Mouse (Mus musculus): Measurements from ENCODE around the gene Rbm44.

The Rbm44 gene

GRCm38 (mm10) chr1:91179086-91179485, 34.2 kb downstream of the Rbm44 start:
- peak; percentile 47 for DNase-seq (ENCODE audit: extremely low spot score, low spot score)

GRCm38 (mm10) chr1:91179533-91180173, 34.8 kb downstream of the Rbm44 start, which contains the start of gene Ramp1:
Ramp1 (plus strand) TSS chr1:91179822.
- DNase-seq (ENCODE audit: extremely low spot score, low spot score), result peak; percentile 35

GRCm38 (mm10) chr1:91180174-91180565, 35.3 kb downstream of the Rbm44 start:
- no peak for DNase-seq (ENCODE audit: extremely low spot score, low spot score)

- no peak for DNase-seq (ENCODE audit: extremely low spot score, low spot score)
Measured at GRCm38 (mm10) chr1:91180723-91181122, 35.8 kb downstream of the Rbm44 start.

DNA sequence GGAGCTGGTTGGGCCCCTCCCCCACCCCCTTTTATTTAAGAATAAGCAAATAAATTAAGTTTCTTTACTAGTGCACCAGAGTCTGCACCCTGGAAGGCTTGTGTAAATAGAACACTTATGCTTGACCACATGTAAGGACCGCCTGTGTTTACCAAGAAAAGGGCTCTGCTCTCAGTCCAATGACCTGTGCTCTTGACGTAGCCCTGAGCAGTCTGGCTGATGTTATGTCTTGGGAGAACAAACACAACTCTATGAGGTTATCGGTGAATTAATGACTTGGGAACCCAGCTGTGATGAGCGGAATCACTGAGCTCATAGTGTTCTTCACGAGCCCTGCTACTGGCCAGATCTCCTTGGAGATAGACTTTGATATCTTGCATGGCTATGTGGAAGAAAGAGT, 36.4 kb downstream of the Rbm44 start:
- no peak for DNase-seq (ENCODE audit: extremely low spot score, low spot score)

DNA sequence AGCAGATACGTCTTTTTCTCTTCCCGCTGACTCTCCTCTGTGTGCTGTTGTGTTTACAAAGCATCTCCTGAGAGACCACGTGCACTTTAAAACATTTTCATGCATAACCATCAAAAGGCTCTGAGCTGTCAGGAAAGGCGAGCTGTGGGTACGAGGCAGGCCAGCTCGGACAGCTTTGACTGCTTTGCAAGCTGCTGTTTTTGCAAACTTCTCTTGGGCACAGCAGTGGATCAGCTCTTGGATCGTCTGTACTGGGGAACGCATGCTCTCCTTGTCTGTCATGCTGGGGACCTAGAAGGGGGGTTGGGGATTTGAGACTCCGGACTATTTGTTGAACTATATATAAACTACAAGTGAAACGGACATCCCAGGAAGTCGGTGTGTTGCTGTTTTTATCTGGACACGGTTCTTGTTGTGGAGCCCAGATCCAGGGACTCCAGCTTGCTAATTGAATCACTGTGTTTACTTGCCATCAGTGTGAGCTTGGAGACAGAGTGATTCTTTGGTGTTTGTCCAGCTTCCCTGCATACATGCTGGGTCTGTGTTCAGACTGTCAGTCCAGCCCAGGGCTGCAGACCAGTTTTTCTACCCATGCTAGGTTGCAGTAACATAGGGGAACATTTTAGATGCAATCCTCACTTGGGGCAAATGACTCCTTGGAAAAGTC, 37.0 kb downstream of the Rbm44 start:
- no peak for DNase-seq (ENCODE audit: extremely low spot score, low spot score)

DNA sequence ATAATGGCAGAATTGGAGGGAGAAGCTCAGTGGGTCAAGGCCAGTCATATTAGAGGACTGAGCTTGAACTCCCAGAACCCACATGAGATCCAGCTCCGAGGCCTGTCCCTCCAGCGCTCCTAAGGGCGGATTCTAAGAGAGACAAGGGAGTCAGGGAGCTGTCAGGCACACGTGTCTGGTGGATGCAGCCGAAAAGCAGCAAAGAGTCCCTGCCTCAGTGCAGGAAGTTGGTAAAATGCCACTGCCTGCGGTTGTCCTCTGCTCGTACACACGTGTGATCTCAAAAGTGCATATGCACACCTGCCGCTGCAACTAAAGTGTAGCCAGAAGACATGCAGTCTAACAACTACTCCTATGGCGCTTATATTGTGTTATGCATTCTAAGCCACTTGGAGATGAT, 38.4 kb downstream of the Rbm44 start:
- no peak for DNase-seq (ENCODE audit: extremely low spot score, low spot score)

DNA sequence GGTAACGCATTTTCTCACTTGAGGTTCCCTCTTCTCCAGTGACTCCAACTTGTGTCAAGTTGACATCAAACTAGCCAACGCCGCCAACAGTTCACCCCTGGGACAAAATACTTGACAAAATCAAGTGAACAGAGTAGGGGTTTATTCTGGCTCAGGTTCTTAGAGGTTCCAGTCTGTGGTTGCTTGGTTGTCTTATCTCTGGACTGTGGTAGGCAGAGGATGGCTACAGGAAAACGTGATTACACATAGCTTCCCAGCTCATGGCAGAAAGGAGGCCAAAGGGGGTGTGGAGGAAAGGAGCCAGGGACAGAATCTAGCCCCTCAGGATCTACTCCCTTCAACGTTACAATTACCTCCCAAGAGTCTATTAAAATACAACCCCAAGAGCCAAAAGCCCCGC, 41.8 kb downstream of the Rbm44 start:
- no peak for DNase-seq (ENCODE audit: extremely low spot score, low spot score)

DNA sequence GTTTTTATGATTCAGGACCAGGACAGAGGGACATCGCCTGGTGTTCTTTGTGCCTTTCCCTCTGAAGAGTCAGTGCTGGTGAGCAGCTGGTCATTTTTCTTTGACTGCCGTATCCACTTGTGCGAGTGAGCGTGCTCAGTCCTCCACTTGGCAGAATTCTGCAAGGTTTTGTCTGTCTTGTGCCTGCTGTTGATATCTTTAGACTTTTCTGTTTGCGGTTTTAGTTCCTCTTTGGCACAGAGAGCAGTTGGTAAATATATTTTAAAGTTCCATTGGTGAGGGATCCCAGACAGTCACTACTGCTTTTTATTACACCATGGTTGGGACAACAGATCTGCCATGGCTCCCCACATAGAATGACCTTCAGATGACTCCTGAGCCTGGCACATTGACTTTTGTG, 42.4 kb downstream of the Rbm44 start:
- no peak for DNase-seq (ENCODE audit: extremely low spot score, low spot score)

DNA sequence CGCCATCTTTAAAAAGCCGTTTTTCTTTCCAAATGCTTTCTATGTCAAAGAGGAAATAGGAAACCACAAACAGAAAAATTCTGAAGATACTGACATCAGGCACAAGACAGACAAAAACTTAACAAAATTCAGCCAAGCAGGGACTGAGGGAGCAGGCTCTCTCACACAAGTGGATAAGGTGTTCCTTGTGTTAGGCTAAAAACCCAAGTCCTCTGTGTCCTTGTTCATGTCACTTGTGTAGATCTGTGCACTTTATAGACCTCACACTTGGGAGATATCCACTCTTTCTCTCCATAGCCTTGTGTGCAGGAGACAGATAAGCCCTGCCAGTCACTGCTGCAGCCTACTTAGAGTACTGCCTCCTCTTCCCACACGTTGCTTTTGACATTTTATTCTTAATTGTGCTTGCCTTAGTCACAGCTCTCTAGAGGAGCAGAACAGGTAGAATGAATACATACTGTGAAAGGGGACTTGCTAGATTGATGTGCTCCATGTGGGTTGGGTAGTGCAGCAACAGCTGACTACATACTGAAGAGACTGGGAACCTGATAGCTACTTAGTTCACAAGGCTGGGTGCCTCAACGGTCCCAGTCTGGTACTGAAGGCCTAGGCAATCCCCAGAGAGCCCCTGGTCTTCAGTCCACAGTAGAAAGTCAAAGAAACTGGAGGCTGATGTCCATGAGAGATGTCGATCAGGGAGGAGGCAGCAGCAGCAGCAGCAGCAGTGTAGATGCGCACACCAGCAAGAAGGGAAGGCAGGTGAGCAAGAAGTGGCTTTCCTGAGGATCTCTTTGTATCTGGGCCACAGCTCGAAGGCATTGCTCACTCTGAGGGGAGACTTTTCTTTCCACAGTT, 43.1 kb downstream of the Rbm44 start:
- DNase-seq (ENCODE audit: extremely low spot score, low spot score), result no peak

GRCm38 (mm10) chr1:91188851-91189460, 44.1 kb downstream of the Rbm44 start:
- DNase-seq (ENCODE audit: extremely low spot score, low spot score), result no peak

- DNase-seq (ENCODE audit: extremely low spot score, low spot score), result no peak
Measured at GRCm38 (mm10) chr1:91192184-91192583, 47.3 kb downstream of the Rbm44 start.

GRCm38 (mm10) chr1:91193242-91193641, 48.4 kb downstream of the Rbm44 start:
- DNase-seq (ENCODE audit: extremely low spot score, low spot score), result no peak

DNA sequence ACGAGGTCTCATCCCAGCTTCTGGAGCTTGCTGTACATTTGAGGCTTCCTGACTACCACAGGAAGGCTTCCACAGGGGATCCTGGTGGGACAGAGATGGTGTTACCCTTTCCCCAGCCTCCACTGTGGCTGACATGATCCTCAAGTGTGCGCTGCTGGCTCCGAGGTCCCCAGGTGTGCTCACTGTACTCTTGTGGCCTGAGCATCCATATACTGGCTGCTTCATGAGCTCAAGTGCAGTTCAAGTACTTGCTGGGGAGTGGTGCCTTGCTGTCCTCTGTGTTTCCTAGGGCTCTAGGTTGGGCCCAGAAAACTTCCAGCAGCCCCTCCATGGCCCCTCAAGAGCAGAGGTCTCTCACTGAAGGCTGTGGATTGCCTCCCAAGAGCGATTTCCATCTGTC, 48.8 kb downstream of the Rbm44 start:
- no peak for DNase-seq (ENCODE audit: extremely low spot score, low spot score)

DNA sequence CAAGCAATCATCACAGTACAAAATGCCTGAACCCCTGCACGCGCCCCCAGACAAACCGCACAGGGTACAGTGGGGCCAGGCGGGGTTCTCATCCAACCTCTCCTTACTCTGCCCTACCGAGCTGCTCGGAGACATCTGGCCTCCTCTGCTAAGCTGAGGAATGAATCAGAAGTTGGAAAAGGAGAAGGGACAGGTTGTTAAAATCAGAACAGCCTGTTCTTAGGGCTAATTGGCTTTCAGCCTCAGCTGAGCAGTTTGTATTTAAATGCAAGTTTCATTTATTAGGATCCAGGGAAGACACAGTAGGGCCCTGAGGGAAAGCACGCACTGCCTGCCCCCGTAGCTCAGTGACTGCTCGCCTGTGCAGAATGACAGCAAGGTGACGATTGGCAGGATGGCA, 54.9 kb downstream of the Rbm44 start:
- no peak for DNase-seq (ENCODE audit: extremely low spot score, low spot score)

DNA sequence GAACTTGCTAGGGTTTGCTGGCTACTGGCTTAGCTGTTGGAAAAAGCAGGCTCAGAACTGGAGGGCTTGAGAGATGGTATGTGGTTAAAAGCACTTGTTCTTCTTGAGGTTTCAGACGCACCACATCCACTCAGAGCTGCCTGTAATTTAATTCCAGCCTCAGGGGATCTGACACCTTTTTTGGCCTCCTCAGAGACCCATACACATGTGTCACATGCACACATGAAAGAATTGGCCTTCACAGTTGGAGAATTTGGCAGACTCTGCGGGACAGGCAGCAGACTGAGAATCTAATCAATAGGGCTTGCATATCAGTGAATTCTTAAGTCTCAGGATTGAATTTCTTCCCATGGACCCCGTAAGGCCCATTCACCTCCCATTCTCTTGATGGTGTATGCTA, 56.2 kb downstream of the Rbm44 start:
- no peak for DNase-seq (ENCODE audit: extremely low spot score, low spot score)

DNA sequence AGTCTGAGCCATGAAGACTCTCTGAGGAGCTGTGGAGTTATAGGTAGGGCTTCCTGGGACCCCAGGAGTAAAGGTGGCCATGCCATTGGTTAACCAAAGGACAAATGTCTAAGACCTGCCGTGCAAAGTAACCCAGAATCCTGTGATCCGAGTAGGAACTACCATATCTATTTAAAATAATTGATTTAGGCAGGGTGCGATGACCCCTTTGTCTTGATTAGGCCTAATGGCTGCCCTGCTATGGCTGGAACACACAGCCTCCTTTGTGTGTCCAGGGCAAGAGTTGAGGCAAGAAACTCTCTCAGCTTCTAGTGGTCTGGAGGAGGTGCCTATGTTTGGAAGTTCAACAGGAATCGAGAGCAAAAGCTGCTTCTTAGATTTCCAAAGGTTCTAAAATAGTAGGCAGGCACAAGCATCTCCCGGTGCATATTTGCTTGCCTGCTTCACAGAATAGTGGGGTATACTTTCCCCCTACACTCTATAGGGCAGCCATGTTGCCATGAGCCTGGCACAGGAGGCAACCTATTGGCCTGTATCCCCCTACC, 59.4 kb downstream of the Rbm44 start:
- no peak for DNase-seq (ENCODE audit: extremely low spot score, low spot score)

GRCm38 (mm10) chr1:91205651-91206050, 60.8 kb downstream of the Rbm44 start:
- DNase-seq (ENCODE audit: extremely low spot score, low spot score), result no peak

DNA sequence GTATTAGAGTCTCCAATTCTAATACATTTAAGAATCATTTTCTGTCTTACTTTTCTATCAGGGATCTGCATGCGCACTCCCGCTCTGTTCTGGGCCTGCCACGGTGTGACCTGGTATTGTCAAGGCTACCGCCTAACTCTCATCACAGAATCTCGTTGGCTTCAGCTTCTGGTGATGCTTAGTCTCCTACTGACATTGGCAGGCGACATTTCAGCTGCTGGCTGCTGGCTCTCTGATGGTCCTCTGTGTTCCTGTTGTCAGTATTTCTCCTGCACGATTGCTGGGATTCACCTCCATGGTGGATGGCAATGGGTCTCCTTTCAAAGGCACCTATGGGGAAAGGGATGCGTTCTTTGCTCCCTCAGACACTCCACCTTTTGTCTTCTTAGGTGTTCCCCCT, 61.4 kb downstream of the Rbm44 start:
- no peak for DNase-seq (ENCODE audit: extremely low spot score, low spot score)

- DNase-seq (ENCODE audit: extremely low spot score, low spot score), result no peak
Measured at GRCm38 (mm10) chr1:91206873-91207272, 62.0 kb downstream of the Rbm44 start.

- no peak for DNase-seq (ENCODE audit: extremely low spot score, low spot score)
Measured at GRCm38 (mm10) chr1:91207334-91208074, 62.6 kb downstream of the Rbm44 start.
